Mouse (Mus musculus) thymus, adult 18-20 months (tissue): ENCODE results near the gene Atp13a3.
"Not testable (repeated sequence)": the region's sequence is repeated elsewhere in the genome, so short reads cannot be mapped to it uniquely, and the experiment has no call there.

ENCODE experiments used
- DNase-seq, 2 experiments: peaks; one replicate each; pipeline ENCODE4 v3.0.0; 2022; ENCODE audit warnings: mixed read lengths in 2 of 2

Atp13a3 gene

DNA sequence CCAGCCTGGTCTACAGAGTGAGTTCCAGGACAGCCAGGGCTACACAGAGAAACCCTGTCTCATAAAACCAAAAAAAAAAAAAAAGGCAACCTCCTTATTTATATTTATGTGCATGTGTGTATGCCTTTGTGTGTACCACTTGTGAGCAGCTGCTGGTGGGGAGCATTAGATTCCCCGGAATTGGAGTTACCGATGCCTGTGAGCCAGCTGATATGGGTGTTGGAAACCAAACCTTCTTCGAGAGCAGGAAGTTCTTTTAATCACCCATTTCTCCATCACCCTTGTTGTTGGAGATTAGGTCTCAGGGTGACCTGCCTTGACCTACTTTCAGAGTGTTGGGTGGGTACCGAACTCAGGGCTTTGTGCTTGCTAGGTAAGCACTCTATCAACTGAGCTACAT is 5.1 kb upstream of the Atp13a3 start:
- DNase-seq: no peak

DNA sequence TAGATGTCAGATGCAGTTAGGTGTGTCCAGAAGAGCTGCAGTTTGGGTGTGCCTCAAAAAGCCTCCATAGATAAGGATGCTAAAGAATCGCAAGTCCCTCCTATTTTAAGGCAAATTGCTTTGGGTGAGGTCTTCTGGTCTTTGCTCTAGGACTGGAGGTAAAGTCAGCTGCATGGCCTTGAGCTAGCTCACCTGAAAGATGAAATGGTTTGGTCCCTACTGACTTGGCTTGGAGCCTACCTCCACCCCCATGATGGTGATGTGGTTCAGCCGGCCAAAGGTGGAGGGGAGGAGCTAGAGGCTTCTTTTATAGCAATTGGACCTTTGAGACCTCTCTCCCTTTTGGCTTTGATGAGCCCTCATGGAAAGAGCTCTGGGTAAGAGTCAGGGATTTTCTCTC is 1.7 kb upstream of the Atp13a3 start:
- DNase-seq: no peak

DNA sequence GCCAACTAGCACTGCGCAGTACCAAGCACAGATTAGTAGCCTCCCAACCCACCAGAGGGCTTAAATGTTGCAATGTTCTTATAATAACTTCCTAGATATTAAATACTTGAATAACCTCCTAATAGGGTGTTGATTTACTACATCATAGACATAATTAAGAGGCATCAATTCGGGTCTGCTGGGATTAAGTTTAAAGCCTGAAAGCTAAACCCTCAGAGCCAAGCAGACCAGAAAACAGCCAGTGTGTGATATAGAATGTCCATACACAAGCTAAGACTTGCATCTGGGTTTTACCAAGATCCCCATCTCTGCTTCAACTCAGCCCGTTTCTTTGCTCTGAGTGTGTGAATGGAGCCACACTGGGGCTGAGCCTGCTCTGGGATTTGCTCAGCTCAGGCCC is 2.2 kb downstream of the Atp13a3 start:
- DNase-seq: no peak

DNA sequence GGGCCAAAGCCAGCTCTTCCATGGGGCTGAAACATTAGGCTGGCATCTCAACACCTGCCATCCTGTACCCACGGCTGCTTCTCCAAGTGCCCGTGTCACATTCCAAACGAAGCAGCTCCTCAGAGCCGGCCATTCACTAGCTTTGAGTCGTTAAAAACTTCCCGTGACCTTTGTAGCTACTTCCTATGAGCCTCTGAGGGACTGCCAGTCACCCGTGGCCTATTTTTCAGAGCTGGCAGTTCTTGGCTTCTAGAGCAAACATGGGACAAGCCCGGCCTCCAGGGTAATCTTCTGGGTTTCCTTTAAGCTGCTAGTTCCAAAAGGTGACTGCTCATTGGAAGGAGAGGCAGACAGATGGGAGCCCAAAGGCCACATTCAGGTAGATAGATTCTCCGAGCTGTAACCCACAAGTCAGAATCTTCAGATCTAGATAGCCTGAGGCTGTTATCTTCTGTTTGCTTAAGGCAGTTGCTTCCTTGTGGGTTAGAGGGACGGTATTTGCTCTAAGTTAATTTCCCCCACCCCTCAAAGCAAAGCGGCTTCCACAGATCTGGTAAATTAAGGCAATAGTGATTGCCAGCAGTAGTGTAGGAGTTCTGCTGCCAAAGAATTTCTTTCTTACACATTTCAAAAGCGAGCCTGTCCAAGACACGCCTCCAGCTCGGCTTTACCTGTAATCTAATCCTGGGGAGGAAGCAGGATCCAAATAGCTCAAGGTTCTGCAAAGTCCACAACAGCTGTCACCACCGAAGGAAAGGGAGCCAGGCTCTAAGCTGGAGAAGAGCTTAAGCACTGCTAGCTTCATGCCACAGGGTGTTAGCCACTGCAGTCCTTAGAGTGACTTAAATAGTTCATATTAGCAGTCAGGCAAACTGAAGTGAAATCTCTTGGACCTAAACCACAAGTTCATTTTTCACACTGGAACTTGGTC is 8.4 kb downstream of the Atp13a3 start:
- no peak for DNase-seq

DNA sequence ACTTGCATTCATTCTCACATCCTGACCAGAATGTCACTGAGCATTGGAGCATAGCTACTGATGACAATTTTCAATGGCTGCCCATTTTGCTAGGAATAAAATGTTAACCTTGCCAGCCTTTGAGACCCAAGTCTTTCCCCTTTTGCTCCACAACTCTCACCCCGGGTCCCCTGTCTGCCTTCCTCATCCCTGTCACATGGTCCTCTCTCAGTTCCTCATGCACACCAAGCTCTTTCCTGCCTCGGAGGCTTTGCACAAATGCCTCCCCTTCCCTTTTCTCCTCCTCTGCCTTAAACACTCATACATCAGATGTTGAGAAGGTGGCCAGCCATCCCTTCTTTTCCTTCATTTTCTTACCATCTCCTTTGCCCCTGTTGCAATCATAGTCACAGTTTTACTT is 10.6 kb downstream of the Atp13a3 start:
- no peak for DNase-seq

DNA sequence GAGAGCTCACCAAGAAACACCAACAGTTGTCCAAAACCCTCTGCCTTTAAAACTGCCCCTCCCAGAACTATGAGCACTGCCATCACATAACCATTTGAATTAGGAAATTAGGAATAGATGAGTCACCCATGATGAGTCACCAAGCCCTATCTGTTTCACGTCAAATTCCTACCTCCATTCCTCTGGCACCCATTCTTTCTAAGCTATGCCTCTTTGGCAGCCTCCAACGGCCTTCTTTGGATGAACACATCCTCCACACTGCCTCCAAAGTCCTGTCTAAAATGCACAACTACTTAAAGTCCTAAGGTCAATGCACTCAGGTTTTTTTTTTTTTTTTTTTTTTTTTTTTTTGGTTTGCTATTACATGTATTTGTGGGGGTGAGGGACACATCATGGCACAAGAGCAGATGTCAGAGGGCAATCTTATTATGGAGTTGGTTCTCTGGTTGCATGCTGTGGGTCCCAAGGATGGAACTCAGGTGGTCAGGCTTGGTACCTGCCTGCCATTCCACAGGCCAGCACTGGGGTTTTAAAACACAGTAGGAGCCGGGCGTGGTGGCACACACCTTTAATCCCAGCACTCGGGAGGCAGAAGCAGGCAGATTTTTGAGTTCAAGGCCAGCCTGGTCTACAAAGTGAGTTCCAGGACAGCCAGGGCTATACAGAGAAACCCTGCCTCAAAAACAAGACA is 15.0 kb downstream of the Atp13a3 start:
- no peak for DNase-seq

DNA sequence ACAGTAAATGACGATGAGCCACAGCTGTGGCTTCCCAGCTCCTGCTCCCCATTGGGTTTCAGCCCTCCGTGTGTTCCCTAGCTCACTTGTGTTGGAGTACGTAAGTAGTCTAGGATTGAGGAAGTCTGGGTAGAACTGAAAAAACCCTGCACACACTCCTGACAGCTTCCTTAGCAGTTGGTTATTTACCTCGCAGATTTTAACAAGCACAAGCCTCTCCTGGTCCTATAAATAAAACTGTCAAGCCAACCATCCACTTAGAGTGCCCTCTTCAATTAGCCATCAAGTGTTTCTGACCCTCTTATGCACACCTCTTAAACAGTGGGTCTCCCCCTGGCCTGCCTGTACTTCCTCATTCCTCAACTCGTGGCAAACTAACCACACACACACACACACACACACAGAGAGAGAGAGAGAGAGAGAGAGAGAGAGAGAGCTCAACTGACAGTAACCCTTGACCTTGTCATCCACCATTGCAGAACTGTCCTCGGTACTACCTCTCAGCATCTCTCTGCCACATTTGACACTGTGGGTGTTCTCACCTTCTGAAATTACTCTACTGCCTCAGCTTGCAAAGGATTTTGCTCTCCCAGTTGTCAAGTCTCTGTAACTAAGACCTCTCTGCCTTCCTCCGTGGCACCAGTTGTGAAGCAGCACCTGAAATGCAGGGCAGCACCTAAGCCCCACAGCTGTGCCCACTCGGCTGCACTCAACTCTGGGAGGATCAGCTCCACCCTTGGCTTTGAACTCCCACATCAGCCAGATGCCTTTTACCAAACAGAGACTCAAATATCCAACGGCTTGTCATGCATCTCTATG is 15.7 kb downstream of the Atp13a3 start:
- peak; percentile 47 to 61 for DNase-seq

DNA sequence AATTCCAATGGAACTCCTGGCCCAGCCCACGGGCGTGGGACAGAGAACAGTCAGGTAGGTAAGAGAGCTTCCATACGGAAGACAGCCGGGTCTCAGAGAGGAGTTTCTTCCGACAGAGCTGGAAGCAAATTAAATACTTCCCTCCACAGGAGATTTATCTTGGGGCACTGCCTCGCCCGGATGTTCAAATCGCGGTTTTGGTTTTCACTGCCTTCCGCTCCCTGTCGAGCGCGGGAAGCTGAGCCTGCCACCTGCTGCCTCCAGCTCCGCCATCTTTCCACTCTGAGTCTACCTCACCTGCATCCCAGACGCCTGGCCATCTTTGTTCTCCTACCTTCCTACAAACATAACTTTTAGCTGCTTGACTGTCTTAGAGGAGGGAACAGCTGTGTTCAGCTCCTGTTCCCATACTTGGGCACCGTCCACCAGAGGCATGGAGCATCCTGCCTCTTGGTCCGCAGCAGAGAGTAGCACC is 16.5 kb downstream of the Atp13a3 start:
- DNase-seq: peak; percentile 76 to 82

DNA sequence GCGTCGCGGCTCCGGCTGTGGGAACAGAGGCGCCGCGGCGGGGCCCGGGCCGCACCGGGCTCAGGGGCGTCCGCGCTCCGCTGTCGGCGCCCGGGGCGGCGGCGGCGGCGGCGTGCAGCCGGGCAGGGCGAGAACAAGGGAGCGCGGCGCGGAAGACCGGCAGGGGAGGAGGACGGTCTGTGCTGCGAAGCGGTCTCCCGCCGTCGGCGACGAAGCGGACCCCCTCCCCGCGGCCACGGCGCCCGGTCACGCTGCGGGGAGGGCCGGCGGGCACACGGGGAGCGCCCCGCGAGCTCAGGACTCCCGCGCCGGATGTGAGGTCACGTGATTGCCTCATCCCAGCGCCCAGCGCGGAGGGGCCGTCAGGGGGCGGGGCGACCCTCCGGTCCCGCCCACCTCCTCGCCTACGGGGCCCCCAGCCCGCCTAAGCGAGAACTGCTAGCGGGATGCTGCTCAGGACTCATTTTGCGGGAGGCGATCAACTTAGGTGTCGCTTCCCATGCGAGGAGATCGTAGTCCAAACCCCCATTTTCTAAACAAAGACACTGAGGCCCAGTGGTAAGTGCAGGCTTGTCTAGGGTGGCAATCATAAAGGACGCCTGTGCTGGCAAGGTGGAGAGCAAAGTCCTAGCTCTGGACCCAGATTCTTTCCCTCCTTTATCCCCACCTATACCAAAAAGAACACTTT is 17.1 kb downstream of the Atp13a3 start:
- peak; percentile 90 to 91 for DNase-seq

DNA sequence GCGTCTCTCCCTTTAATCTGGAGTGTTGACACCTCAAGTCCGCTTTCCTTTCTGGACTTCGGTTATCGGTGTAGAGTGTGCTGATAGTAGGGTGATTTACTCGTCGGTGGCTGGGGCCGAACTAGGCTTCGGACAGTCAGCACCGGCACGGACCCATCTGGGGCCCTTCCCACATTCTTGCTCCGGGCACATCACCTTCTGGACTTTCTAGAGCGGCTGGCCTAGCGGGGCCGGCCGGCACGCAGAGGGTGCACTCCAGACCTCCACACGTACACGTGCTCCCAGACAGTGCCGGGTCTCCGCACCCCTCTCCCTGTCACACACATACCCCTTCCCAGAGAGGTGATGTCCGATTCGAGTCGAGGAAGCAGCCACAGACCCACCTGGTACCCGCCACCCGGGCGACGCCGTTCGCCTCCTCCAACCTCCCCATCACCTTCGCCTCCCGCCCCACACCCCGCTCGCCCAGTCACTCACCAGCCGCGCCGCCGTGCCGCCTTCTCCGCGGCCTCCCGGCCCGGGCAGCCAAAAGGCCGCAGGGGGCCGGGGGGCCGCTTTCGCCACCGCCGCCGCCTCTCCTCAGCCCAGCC is 17.8 kb downstream of the Atp13a3 start:
- DNase-seq: peak; percentile 31 to 50

DNA sequence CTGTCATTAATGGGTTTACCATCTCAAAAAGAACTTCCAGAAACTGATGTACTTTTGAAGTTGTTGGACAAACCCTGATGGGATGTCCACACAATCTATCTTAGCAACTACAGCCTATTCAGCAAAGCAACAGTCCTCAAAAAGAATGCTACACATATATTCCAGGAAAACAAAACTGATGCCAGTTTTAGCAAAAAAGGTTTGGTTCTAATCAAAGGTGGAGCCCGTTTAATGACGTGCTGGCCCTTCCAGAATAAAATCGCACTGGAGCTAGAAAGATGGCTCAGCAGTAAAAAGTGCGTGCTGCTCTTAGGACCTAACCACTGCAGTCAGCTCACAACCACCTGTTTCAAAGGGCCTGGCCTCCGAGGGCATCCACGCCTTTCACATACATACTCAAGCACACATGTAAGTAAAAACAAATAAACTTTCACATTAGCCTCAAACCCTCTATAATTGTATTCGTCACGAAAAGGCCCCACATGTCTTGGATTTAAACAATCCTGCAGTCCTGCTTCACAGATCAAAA is 18.8 kb downstream of the Atp13a3 start:
- DNase-seq: peak in 1 of 2 experiments; percentile 12

DNA sequence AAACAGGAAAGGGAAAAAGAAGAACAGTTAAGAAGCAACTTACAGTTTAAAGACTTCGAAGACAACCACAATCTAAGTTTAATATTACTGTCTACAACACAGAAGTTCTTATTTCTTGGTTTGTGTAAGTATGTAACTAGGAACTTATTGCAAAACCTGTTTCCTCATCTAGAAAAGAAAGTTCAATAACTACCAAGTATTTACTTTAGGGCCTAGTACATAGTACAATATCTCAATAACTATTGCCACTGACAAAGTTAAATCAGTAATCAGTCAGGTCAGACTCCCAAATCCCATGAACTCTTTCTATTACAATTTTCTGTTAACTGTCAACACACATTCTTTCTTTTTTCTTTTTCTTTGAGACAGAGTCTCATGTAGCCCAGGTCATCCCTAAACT is 20.2 kb downstream of the Atp13a3 start:
- DNase-seq: no peak

DNA sequence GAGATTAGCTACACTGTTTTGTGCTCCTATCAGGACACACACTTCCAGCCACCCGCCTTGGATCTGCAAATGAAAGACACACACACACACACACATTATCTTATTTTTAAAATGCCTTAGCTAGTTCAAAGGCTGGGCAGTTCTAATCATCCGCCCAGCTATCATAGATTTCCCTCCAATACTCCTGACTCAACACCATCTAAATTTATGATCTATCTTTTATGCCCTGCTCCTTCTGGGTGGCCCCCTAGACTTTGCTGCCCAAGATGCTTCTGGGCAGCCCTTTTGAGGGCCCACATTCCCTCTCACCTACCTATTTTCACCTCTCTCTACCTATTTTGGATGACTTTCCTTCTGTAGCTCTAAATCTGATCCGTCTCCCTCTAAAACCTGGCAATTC is 29.5 kb downstream of the Atp13a3 start:
- no peak for DNase-seq

DNA sequence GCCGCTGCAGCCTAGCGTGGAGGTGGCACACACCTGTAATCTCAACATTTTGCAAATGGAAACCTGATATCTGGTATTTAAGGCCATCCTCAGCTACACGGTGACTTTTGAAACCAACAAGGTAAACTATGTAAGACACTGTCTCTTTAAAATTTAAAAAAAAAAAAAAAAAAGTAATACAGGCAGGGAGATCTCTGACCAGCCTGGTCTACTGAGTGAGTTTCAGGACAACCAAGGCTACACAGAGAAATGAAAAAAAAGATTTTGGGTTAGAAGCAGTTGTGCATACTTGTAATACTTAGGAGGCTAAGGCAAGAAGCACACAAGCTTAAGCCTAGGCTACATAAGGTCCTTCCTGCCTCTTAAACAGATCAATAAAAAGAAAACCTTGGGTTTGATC is 30.8 kb downstream of the Atp13a3 start:
- DNase-seq: no peak

DNA sequence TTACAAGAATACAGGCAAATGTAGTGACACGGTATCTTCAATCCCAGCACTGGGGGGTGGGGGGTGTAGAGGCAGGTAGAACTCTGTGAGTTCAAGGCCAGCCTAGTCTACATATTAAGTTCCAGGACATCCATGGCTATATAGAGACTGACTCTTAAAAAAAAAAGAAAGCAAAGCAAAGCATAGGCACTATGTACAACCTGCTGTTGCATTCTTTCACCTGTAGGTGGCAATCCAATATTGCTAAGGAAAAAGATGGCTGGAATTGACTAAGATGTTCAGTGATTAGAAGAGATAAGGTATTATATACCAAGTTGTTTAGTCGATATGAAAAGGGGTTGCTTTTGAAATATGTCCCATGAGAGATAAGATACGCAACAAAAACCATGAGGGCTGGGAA is 31.5 kb downstream of the Atp13a3 start:
- DNase-seq: no peak

DNA sequence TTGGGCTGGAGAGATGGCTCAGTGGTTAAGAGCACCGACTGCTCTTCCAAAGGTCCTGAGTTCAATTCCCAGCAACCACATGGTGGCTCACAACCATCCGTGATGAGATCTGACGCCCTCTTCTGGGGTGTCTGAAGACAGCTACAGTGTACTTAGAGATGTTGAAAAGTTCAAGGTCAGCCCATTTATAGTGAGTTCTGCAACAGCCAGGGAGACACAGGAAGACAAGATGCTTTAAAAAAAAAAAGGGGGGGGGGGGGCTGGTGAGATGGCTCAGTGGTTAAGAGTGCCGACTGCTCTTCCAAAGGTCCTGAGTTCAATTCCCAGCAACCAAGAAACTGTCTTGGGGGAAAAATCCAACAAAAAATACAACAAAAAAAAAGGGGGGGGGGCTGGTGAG is 32.5 kb downstream of the Atp13a3 start:
- not testable (repeated sequence) for DNase-seq

DNA sequence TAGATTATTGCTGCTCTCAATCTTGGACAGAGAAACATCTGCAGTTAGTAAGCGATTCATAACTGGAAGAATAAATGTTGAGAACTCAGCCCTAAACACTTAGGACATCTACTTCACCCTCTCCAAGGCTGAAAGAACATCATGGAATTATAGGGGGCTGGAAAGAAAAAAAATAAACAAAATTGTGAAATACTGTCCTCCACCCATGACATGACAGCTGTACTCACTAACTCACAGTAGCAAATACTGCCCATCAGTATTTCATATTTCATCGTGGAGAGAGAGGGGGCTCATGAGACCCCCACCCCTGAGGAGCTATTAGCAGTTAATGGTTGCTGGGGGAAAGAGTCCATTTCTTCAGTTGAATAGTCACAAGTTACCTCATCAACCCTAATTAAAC is 38.4 kb downstream of the Atp13a3 start:
- DNase-seq: no peak

DNA sequence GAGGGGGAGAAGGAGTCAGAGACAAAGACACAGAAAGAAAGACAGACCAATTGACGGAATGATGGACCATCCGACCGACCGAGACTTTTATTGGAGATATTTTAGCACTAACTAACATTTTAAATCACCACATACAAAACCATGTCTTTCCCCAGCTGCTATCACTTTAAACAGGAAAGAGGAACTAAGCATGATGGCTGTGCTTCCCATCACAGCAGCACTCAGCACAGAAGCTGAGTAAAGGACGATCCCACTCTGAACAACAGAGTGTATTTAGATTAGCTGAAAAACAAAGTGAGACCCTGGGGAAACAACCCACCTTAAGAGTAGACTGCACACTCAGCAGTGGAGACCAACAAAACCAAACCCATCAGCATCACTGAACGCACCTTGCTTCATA is 41.2 kb downstream of the Atp13a3 start:
- DNase-seq: no peak

DNA sequence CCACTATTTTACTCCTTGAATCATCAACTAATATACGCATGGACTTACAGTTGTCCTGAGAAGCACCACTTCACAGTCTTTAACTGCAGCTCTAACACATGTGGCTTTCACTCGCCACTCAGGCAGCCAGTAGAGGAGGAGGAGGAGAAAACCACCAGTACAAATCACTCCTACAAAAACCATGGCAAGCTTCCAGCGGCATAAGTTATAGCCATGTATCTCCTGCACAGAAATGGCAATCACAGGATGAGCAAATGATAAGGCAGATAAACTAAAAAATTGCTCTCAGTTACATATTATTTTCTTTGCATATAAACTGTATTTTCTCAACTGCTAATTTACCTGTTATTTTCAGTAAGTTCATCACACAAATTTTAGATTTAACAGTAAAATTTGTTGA is 43.2 kb downstream of the Atp13a3 start:
- no peak for DNase-seq

DNA sequence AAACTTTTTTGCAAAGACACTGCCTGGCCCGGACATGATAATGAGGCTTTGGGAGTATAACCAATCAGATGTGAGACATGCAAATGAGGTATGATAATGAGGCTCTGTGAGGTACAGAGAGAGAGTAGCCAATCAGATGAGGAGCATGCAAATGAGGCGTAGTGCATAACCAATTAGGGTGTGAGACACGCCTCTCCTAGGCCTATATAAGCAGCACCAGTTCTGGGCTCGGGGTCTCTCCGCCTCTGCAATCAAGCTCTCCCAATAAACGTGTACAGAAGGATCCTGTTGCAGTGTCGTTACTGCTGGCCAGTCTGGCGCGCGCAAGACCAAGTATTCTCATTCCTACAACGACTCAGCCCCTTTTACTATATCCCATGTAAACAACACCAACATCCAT is 52.3 kb downstream of the Atp13a3 start:
- not testable (repeated sequence) for DNase-seq

DNA sequence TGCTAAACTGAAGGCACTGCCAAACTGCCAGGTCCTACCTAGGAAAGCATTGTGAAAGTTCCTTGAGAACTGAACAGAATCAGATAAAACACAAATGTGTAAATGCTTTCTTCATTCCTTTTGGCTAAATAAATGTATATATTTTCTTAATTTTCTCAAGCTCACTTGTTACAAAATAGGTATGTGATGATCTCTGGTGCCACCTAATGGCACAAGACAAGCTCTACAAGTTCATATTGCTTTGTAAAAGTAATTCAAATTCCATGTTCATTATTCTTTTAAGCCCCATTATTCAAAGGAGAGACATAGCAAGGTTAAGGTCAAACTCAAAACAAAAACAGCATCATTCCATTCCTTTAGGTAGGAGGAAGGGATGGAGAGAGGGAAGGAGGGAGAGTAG is 91.5 kb downstream of the Atp13a3 start:
- DNase-seq: no peak

DNA sequence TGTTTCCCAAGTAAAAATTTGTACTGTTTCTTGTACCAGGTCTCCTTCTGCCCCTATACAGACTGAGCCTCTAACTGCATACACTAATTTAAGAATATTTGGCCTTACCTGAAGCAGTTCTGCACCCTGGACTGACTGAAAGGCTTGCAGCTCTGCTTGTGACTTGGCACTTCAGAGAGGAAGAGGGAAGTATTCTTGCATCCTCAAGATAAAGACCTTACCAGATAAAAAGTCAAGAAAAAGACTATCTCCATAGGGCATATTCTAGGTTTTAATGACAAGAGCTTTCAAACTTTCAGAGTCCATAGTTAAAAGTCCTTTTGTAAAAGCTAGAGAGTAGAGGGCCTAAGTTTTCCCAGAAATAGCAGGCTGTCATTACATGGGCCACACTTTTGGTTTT is 95.1 kb downstream of the Atp13a3 start, which contains the start of gene Gp5:
Gene Gp5 (minus strand): TSS at position 133 of the 400 bp plus-strand sequence.
- no peak for DNase-seq
